Mouse (Mus musculus) cerebellum, postnatal 36 days (tissue): ENCODE results near the gene Cxcr4.

ENCODE experiments used
- DNase-seq, 2 experiments: peaks; one replicate each; pipeline ENCODE4 v3.0.0; 2021 to 2022; ENCODE audit warnings: mixed read lengths in 2 of 2

Gene Cxcr4

DNA sequence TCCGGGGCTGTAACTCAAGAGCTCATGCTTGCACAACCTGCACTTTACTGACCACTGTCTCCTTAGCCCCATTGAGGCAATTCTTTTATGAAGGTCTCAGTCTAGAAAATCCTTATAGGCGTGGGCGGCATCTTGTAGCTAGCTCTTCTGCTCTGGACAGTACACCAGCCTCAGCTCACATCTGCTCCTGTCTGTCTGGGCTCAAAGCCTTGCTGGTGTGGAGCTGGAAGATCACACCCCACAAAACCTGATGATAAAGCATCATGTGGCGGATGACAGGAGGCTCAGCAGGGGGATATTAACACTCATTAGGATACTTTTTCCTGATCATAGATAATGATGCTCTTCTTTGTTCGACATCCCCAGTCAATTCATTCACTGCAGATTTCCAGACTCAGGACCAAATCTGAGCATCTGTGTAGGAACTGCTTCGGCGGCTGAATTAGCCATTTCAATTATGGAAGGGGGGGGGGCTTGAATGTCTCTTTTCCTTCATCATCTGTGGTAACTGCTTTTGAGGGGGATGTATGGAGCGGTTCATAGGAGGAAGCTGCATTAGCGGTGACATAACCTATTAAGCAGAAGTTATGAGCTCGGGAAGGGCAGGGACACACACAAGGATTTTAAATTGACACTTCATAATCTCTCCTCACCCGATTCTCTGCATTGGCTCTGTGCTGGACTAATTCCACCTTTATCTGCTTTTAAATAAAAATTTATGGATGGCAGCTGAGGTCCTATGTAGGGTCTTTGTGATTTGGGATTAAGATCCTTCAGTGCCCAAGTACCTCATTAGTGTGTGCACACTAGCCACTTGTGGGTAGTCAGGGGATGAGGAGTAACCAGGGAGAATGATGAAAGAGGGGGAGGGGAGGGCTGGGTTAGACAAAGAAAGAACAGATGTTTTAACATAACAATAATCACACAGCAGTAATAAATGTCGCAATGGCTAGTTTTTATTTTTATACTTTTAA, 24.6 kb downstream of the Cxcr4 start:
- DNase-seq = no peak

DNA sequence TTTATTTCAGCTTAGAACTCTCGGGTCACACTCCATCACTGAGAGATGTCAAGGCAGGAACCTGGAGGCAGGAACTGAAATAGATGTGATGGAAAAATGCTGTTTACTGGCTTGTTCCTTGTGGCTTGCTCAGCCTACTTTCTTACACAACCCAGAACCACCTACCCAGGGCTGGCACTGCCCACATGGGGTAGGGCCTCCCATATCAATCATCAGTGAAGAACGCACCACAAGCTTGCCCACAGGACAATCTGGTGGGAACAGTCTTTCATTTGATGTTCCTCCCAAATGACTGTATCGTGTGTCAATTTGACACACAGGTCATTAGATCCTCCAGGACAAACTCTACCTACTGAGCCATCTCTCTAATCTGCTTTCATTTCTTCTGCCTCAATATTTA, 28.2 kb downstream of the Cxcr4 start:
- DNase-seq = no peak

DNA sequence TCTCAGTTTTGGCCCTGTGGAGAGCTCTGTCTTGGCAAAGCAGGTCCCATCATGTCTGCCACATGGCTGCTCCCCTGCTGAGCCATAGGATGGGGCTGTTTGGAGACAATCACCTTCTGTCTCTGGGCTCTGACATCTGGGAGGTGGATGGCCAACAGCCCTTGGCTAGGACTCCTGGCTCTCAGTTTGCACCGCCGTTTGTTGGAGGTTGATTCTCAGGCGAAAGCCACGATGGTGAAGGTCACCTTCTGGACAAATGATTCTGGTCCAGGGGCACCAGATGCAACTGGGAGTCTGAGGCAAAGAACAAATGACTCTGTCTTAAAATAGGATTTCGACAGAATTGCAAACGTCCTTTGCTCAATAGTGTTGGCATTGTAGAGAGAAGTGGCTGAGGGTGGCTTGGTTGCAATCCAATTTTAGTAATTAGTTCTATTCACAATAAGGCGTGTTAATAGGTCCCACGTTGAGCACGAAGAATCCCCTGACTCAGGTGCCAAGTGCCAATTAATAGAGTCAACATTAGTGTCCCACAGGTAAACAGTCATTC, 30.7 kb downstream of the Cxcr4 start:
- DNase-seq = peak; percentile 4 to 20

DNA sequence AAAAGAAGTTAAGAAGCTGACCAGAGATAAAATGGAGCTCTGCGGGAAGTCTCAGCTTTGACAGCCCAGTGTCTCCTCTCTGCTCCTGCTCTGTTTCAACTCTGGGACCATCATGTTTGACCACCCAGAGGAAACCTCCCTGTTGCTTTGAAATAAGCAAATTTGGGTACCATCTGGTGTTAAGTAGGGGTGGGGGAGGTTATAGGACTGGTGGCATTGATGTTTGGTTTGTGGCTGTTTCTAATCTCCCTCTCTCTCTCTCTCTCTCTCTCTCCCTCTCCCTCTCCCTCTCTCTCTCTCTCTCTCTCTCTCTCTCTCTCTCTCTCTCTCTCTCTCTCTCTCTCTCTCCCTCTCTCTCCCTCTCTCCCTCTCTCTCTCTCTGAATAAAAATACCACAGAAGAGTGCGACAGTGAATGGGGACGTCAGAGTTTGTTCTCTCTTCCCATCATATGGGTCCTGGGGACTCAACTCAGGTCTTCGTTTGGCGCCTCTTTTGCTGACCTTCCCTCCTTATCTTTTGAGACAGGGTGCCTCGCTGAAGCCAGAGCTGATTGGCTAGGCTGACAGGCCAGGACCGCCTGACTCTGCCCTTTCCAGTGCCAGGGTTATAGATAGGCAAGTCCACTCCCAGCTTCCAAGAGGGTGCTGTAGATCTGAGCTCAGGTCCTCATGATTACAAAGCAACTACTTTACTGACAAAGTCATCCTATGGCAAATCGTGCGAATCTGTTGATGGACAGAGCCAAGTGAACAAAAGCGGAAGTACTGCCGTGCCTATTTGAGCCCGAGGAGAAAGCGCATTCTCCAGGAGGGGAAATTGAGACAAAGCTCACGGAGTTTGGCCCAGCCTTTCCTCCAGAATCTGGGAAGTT, 31.4 kb downstream of the Cxcr4 start:
- no peak for DNase-seq

- DNase-seq = no peak
These were observed 34.1 kb downstream of the Cxcr4 start for GRCm38 (mm10) chr1:128557953-128558352.

GRCm38 (mm10) chr1:128552545-128552944, 39.5 kb downstream of the Cxcr4 start:
- DNase-seq = no peak

DNA sequence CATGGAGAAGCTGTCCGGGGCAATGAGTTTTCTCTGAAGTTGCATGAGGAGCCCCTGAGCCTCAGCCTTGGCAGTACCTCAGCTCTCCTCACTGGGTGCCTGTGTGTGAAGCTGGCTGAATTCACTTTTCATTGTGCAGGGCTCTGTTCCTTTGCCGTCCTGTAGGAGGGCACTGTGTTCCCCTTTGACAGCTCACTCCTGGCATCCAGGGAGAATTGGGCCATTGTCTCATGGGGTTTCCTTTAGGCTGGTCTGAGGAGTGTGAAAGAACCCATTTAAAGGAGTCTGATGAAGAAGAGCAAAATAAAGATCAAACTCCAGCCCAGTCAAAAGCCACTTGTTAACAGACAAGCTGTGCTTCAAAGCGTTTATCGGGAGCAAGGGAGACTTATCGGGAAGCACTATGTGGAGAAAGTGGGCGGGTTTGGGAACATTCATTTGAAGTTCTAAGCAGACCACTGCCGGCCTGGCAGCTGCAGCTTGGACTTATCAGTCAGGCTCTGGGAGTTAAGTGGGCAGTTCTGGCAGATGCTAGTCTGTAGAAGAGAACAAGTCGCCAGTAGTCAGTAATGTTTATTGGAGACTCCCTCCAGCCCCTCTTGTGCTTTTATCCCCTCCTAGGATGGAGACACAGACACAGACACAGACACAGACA, 40.2 kb downstream of the Cxcr4 start:
- DNase-seq = no peak

GRCm38 (mm10) chr1:128549442-128549841, 42.7 kb downstream of the Cxcr4 start:
- DNase-seq = no peak

DNA sequence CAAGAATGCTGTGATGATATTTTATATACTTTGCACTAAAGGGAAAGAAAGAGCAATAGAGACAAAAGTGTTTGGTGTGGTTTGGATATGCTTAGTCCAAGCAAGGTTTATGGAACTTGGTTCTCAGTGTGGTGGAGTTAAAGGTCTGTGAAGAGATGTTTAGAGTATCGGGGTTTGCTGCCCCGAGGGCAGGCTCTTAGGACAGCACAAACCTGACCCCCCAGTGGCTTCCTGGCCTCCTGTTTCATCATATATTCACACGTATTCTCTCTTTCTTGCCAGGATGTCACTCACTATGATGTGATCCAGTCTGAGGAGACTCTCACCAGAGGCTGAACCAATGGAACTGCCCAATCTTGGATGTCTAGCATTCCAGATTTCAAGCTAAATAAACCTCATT, 43.1 kb downstream of the Cxcr4 start:
- no peak for DNase-seq

DNA sequence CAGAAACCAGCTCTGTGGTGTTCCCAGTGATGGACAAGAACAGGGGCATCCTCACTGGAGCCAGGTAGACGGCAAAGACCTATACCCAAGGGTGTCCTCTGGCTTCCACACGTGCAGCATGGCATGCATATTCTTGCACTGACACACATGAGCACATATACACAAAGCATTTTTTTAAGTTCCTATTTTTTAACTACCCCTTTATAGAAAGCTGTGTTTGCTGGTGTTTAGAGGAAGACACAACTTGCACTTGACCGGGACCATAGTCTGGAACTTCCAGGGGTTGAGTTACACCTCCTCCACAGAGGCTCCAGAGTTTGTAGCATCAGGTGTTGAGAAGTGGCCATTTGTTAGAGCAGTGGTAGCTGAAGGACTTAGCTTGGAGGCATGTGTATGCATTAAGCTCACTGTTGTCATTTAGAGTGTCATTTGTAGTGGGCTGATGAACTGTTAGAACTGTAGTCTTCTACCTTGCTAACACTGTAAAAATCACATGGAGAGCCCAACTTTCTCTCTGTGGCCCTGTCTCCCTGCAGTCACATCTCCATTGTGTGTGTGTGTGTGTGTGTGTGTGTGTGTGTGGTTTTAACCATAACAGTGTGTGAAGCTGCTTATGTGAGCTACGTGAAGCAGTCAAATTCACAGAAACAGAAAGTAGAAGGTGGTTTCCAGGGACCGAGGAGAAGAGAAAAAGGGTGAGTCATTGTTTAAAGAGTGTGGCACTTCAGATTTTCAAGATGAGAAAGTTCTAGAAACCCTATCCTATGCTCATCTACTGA, 43.7 kb downstream of the Cxcr4 start:
- DNase-seq = no peak

DNA sequence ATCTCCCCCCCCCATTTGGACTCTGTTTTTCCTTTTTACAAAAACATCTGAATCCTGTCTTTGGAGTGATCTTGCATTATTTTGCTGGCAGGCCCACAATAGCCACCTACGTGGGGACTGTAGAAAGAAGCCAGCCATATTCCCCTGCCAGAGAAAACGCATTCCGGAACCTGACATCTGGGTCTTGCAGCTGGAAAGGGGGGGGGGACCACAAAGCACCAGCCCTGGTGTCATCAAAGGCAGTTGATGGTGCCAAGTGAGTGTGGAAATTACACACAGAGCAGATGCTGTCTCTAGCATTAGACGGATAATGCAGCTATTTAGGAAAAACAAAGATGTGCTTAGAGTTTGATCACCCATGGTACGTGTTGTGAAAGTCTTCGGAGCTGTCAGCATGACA, 46.4 kb downstream of the Cxcr4 start:
- DNase-seq = no peak

- DNase-seq = no peak
These were observed 49.0 kb downstream of the Cxcr4 start for GRCm38 (mm10) chr1:128543137-128543536.

- no peak for DNase-seq
These were observed 49.5 kb downstream of the Cxcr4 start for GRCm38 (mm10) chr1:128542555-128542954.

- DNase-seq = no peak
These were observed 51.9 kb downstream of the Cxcr4 start for GRCm38 (mm10) chr1:128540213-128540612.

DNA sequence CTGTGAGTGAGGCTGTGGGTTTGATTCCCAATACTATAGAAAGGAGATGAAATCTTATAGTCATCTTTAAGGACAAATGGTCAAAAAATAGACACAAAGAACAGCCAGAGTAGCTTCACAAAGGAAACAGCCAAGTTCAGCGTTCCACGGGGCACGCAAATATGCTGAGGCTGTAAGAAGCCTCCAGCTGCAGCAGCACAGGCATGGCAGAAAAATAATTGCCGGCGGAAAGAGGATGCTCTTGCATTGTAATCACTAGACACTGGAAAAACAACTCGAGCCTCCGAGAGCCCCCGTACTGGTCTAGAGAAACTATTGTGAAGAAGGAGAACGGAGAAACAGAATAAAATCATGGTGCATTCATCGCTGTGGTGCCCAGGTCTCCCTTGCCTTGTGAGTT, 52.5 kb downstream of the Cxcr4 start:
- no peak for DNase-seq
